Mouse (Mus musculus): ENCODE results near the gene Pprc1. TPM values are rescaled to one million over a fixed set of nuclear protein-coding genes. Genes with fewer than 3 reads are reported as not detected.

The Pprc1 gene
- total RNA-seq (2014; rRNA removed): 10.6 and 11.2 TPM in 2 replicates
- 9.0 and 11.3 TPM in 2 replicates for polyA plus RNA-seq (2015; fragmentation: Nextera tagmentation; extraction: Ambion mirVana)

DNA sequence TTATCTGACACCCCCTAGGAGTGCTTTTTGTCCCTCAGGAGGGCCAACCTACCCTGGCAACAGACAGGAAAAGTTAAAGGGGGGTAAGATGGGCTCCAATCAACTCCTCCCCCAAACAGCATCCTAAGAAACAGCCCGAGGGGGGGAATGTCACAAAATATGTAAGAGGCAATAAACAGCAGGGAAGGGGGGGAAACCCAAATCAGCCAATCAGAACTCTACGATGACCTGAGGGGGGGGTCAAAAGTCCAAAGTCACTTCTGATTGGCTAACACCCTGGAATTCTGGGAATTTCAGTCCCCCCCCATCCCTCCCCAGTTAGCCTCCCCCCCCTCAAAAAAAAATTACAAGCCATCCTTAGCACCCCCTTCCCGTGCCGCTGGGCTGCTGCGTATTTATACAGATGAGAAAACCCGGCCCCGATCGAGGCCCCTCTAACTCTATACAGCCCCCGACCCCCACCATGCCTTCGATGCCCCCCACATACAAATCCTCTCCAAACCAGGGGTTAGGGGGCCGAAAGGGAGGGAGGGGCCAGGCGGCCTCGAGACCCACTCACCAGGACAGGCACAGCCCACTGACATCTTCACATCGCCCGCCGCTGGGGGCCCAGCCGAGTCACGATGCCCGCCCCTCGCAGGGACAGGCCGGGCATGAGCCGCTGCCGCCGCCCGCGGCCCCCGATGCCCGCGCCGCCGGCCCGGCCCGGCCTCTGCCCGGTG, at the start of gene Pprc1:
Gene Pprc1, plus strand, starts transcription at position 616 of the 722 bp plus-strand sequence.
- peak; percentile 57 for DNase-seq
- WGBS: 4% methylated on average over 26 of the region's 34 CpGs

DNA sequence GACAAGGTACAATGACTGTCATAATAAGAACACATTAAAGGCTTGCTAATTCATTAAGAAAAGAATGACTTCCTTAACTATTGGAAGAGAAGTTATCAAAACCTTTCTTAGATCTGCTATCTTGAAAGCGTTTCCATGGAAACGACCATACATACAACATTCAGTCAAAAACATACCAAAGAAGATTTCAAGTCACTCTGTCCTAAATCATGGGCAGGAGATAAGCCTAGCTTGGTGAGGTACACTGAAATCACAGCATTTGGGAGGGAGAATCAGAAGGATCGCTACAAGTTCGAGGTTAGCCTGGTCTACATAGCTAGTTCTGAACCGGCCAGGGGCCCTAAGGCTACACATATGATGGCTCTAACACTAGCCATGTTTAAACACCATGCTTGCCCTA, 47.3 kb upstream of the Pprc1 start:
- Histone ChIP-seq H3K27ac (ENCODE audit: low read depth, low read length) (no peak overlapping the region), H3K4me1 (ENCODE audit: insufficient read depth) (0 out of 2 replicates have a peak, but pooled peaks cover 4% of the 10 kb centered on the region), H3K27me3 (ENCODE audit: insufficient read depth, low read length) (no peaks in the 10 kb centered on the region), H3K4me2 (ENCODE audit: low read depth) (peak overlapping the region; percentile 71), H3K9me3 (ENCODE audit: low read length) (no peaks in the 10 kb centered on the region), H3K9ac (0 out of 2 replicates have a peak overlapping the region, but pooled peaks have one; percentile 84), H3K4me3 (ENCODE audit: low read depth, low read length) (peak overlapping the region; percentile 86), H3K36me3 (ENCODE audit: insufficient read depth) (no peaks in the 10 kb centered on the region)
- 67% methylated on average over 5 of the region's 5 CpGs for WGBS
- TF ChIP-seq CTCF (IDR thresholded peaks at IDR 0.05; ENCODE audit: low read depth): no peak
- ATAC-seq: no peak
- peak; percentile 4 for DNase-seq

More for the DNA sequence above, at the start of gene Pprc1:
- H3K4me2 ChIP-seq (ENCODE audit: low read depth): peak within 1 kb of the TSS; percentile 87
- H3K4me1 ChIP-seq (ENCODE audit: insufficient read depth): peaks cover 39% of the 10 kb centered on the region
- H3K36me3 ChIP-seq (ENCODE audit: insufficient read depth): no peaks in the 10 kb centered on the region
- H3K4me3 ChIP-seq (ENCODE audit: low read depth, low read length): peak within 1 kb of the TSS; percentile 92
- no peak for ATAC-seq
- H3K9me3 ChIP-seq (ENCODE audit: low read length): no peaks in the 10 kb centered on the region
- H3K27me3 ChIP-seq (ENCODE audit: insufficient read depth, low read length): no peaks in the 10 kb centered on the region
- H3K9ac ChIP-seq: peak within 1 kb of the TSS; percentile 95
- peak within 1 kb of the TSS; percentile 98 for H3K27ac ChIP-seq (ENCODE audit: low read depth, low read length)
- no peak for TF ChIP-seq CTCF (IDR thresholded peaks at IDR 0.05; ENCODE audit: low read depth)

DNA sequence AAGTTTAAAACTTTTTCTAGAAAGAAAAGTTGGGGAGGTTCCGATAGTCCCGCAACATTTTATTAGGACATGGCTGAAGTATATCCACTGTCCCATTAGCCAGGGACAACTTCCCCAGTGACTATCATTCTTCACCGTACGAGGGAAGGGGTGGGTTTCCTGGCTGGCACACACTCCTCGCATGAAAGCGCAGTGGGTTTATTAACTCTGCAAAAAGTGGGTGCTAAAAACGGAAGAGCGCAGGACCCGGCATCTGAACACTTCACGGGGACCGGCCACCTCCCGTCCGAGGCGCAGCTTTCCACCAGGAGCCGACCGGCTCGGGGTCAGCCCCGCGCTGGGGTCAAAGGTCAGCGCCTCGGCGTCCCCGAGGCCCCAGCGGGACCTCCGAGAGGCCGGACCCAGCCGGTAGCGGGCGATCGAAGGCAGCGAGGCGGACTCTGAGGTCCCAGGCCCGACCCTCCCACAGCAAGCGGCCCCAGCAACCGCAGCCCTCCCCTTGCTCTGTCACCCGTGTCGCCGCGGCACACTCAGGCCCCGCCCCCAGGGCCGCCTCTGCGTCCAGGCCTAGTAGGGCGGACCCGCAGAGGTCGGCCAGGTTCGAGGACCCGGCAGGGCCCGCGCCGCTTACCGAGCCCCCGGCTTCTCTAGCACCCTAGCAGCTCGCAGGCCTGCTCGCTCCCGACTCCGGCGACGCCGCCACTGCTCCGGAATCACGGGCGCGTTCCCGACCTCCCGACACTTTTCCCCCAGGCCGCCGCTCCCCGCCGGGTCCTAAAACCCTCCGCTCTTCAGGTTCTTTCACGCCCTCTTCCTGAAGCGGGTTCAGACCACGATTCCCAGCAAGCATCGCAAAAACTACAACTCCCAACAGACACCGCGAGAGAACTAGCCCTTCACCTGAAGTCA, 46.6 kb upstream of the Pprc1 start, which contains the start of gene Armh3:
Gene Armh3, minus strand, starts transcription at position 704 of the 909 bp plus-strand sequence.
- 4% methylated on average over 68 of the region's 76 CpGs for WGBS
- Histone ChIP-seq H3K36me3 (ENCODE audit: insufficient read depth) (no peaks in the 10 kb centered on the region), H3K27ac (ENCODE audit: low read depth, low read length) (peak within 1 kb of the TSS; percentile 96), H3K4me3 (ENCODE audit: low read depth, low read length) (peak within 1 kb of the TSS; percentile 86), H3K9me3 (ENCODE audit: low read length) (no peaks in the 10 kb centered on the region), H3K4me2 (ENCODE audit: low read depth) (peak within 1 kb of the TSS; percentile 71), H3K9ac (peak within 1 kb of the TSS; percentile 84), H3K27me3 (ENCODE audit: insufficient read depth, low read length) (no peaks in the 10 kb centered on the region), H3K4me1 (ENCODE audit: insufficient read depth) (peaks cover 5% of the 10 kb centered on the region; the same call in 1 of the 2 replicates)
- peak; percentile 97 for ATAC-seq
- 0 out of 2 replicates have a peak, but pooled peaks have one; percentile 4 for TF ChIP-seq CTCF (IDR thresholded peaks at IDR 0.05; ENCODE audit: low read depth)
- DNase-seq: peak; percentile 94

DNA sequence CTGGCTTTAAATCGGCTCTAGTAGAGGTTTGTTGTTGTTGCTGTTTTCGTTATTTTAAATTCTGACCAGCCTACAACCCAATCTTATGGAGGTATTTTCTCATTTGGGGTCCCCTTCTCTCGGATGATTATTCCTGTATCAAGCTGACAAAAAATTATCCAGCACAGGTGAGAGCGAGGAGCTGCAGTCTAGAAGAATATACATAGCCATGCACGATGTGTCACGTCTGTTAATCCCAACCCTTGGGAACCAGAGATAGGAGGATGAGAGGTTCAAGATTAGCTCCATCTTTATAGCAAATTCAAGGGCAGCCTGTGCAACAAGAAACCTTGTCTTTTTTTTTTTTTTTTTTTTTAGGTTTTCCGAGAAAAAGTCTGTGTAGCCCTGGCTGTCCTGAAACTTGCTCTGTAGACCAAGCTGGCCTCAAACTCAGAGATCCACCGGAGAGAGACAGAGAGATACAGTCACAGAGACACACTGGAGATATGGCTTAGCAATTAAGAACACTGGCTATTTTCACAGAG, 45.9 kb upstream of the Pprc1 start:
- peak overlapping the region; percentile 84 for H3K9ac ChIP-seq
- H3K36me3 ChIP-seq (ENCODE audit: insufficient read depth): no peaks in the 10 kb centered on the region
- H3K4me3 ChIP-seq (ENCODE audit: low read depth, low read length): peak overlapping the region; percentile 86
- no peaks in the 10 kb centered on the region for H3K27me3 ChIP-seq (ENCODE audit: insufficient read depth, low read length)
- ATAC-seq: peak; percentile 53
- no peak for TF ChIP-seq CTCF (IDR thresholded peaks at IDR 0.05; ENCODE audit: low read depth)
- H3K9me3 ChIP-seq (ENCODE audit: low read length): no peaks in the 10 kb centered on the region
- H3K4me2 ChIP-seq (ENCODE audit: low read depth): peak overlapping the region; percentile 71
- H3K27ac ChIP-seq (ENCODE audit: low read depth, low read length): no peak overlapping the region
- peaks cover 7% of the 10 kb centered on the region; the same call in 1 of the 2 replicates for H3K4me1 ChIP-seq (ENCODE audit: insufficient read depth)
- DNase-seq: no peak
- 11% methylated on average over 8 of the region's 8 CpGs for WGBS

DNA sequence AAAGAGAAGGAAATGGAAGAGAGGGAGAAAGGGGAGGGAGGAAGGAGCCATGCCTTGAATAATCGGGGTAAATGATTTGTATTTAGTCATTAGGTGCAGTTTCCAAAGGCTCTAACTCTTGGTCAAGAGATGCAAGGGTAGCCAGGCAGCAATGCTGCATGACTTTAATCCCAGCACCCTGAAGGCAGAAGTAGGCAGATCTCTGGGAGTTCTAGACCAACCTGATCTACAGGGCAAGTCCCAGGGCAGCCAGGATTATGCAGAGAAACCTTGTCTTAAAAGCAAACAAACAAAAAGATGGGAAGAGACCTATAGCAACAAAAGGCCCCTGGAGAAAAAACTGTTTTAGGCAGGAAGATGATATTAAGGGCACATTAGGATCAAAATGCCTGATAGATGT, 45.3 kb upstream of the Pprc1 start:
- ATAC-seq (no peak), DNase-seq (no peak)
- Histone ChIP-seq H3K27me3 (ENCODE audit: insufficient read depth, low read length) (no peaks in the 10 kb centered on the region), H3K4me3 (ENCODE audit: low read depth, low read length) (no peak overlapping the region), H3K9ac (no peak overlapping the region), H3K36me3 (ENCODE audit: insufficient read depth) (no peaks in the 10 kb centered on the region), H3K4me2 (ENCODE audit: low read depth) (no peak overlapping the region), H3K27ac (ENCODE audit: low read depth, low read length) (no peak overlapping the region), H3K4me1 (ENCODE audit: insufficient read depth) (peaks cover 7% of the 10 kb centered on the region), H3K9me3 (ENCODE audit: low read length) (no peaks in the 10 kb centered on the region)
- no peak for TF ChIP-seq CTCF (IDR thresholded peaks at IDR 0.05; ENCODE audit: low read depth)
- WGBS: 60% methylated on average over 1 of the region's 1 CpGs

DNA sequence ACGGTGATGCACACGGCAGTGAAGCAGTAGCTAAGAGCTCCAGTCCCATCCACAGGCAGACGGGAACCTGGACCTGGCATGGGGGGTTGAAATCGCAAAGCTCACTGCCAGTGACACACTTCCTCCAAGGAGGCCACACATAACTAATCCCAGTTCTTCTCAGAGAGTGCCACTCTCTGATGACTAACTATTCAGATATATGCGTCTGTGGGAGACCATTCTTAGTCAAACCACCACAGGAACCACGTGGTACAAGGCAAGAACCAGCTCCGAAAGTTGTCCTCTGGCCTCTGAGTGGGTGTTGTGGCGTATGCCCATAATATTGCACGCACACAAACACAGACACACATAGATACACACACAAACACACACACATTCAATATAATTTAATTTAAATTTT, 42.4 kb upstream of the Pprc1 start:
- no peak overlapping the region for H3K27ac ChIP-seq (ENCODE audit: low read depth, low read length)
- no peak overlapping the region for H3K4me2 ChIP-seq (ENCODE audit: low read depth)
- DNase-seq (no peak), ATAC-seq (no peak)
- peaks cover 7% of the 10 kb centered on the region for H3K4me1 ChIP-seq (ENCODE audit: insufficient read depth)
- no peaks in the 10 kb centered on the region for H3K9me3 ChIP-seq (ENCODE audit: low read length)
- no peak overlapping the region for H3K9ac ChIP-seq
- H3K36me3 ChIP-seq (ENCODE audit: insufficient read depth): no peaks in the 10 kb centered on the region
- no peak overlapping the region for H3K4me3 ChIP-seq (ENCODE audit: low read depth, low read length)
- H3K27me3 ChIP-seq (ENCODE audit: insufficient read depth, low read length): no peaks in the 10 kb centered on the region
- no peak for TF ChIP-seq CTCF (IDR thresholded peaks at IDR 0.05; ENCODE audit: low read depth)
- WGBS: 80% methylated on average over 9 of the region's 9 CpGs

All from forebrain, postnatal 0 days (tissue).